Mouse (Mus musculus) thymus, adult 2 months (tissue): ENCODE measurements around the gene Egln3. TPM values are rescaled to one million over a fixed set of nuclear protein-coding genes. Genes with fewer than 3 reads are reported as not detected.

Source experiments
- DNase-seq: peaks from one replicate; pipeline ENCODE4 v3.0.0; 2021
- H3K27ac ChIP-seq: fragments of 200-500 bp; 2 replicates; pipeline ENCODE4 v1.5.1; 2012; ENCODE audit warnings: low read length, control low read depth; ENCODE audit not compliant: control insufficient read depth, insufficient read depth
- H3K27me3 ChIP-seq: fragments of 200-500 bp; 2 replicates; pipeline ENCODE4 v1.6.1; 2012; ENCODE audit warnings: mild to moderate bottlenecking, low read length, moderate library complexity, mixed read lengths; ENCODE audit not compliant: control insufficient read depth, insufficient read depth
- H3K36me3 ChIP-seq: fragments of 200-500 bp; 2 replicates; pipeline ENCODE4 v1.6.1; 2012; ENCODE audit warnings: mild to moderate bottlenecking, low read length, moderate library complexity; ENCODE audit not compliant: control insufficient read depth, insufficient read depth
- H3K4me1 ChIP-seq: fragments of 200-500 bp; replicated peaks from 2 replicates; pipeline ENCODE4 v1.6.1; 2012; ENCODE audit warnings: low read length; ENCODE audit not compliant: control insufficient read depth, insufficient read depth
- H3K4me3 ChIP-seq: fragments of 200-500 bp; 2 replicates; pipeline ENCODE4 v1.5.1; 2012; ENCODE audit warnings: mild to moderate bottlenecking, low read length, control low read depth, moderate library complexity; ENCODE audit not compliant: control insufficient read depth, insufficient read depth
- CTCF ChIP-seq: fragments of 200-500 bp; IDR thresholded peaks from 2 replicates; pipeline ENCODE4 v1.5.1; 2012; ENCODE audit warnings: mild to moderate bottlenecking, control low read depth, low read length, moderate library complexity, borderline replicate concordance; ENCODE audit not compliant: control insufficient read depth, poor library complexity, insufficient read depth; ENCODE audit errors: extremely low read depth
- POLR2A ChIP-seq: fragments of 200-500 bp; IDR thresholded peaks from 2 replicates; pipeline ENCODE4 v1.6.1; 2012; ENCODE audit warnings: mild to moderate bottlenecking, low read length, control low read depth, moderate library complexity; ENCODE audit not compliant: control insufficient read depth, poor library complexity, insufficient read depth; ENCODE audit errors: extremely low read depth
- WGBS: fragments of 180-500 bp; shearing (Covaris S2); methylation state at CpG from one replicate; pipeline ENCODE4 v1.1.7; 2018; 5-methylcytosine and 5-hydroxymethylcytosine counted together
- polyA plus RNA-seq: library from polyadenylated mRNA; depleted of rRNA; stranded (reverse); fragments of >200 nt; gene quantifications from 2 replicates; pipeline ENCODE4 v1.2.3, GENCODE M21; 2012

Gene Egln3
- polyA plus RNA-seq, 1 experiment = 26.1 TPM

DNA sequence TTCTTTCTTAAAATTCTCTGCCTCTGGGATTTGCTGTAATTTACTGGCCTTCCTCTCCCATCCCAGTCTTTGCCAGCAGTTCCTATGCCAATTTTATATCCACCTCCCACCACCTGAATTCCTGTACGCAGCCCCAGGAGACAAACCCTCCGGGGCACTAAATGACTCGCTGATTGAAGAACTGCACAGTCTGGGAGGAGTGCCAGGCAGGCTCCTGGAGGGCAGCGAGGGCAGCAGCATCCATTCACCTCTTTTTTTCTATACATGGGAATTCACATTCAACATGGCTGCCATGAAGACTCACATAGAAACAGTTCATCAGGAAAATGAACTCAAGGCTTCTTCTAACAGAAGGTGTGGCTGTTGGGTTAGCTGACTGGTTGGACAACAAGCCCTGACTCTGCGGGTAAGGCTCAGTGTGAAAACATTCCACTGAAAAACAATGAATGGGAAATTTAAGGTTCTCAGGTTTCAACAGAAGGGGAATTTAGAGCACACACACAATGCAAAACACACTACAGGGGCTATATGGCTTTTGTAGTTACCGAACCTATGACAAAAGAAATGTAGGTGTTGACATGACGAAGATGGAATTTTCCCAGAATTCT lies 29.4 kb upstream of the Egln3 start:
- Histone ChIP-seq H3K27ac (no peak overlapping the region), H3K27me3 (no peaks in the 10 kb centered on the region), H3K4me3 (no peak overlapping the region), H3K36me3 (no peaks in the 10 kb centered on the region), H3K4me1 (no peaks in the 10 kb centered on the region)
- no peak for TF ChIP-seq CTCF
- TF ChIP-seq POLR2A = no peak
- WGBS = 95% methylated on average over 7 of the region's 7 CpGs
- DNase-seq = no peak

DNA sequence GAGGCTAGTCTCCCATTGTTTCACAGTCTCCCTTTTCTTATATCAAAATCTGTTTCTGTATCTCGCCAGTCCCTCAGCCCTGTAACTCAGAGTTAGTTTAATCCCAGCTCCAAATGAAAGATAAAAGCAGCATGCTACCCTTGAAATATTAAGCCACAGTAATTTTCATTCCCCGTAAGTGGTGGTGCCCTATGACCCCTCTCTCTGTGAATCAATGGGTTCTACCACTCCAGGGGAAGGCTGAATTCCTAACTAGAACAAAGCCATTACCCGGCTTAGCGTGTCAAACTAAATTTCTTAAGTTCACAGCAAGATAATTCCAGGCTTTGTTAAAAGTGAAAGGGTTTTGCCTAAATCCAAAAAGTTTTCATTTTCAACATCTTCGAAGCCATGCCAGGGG lies 28.8 kb upstream of the Egln3 start:
- no peak overlapping the region for H3K27ac ChIP-seq
- 96% methylated on average over 5 of the region's 5 CpGs for WGBS
- DNase-seq = no peak
- no peaks in the 10 kb centered on the region for H3K27me3 ChIP-seq
- H3K4me3 ChIP-seq = no peak overlapping the region
- H3K4me1 ChIP-seq = no peaks in the 10 kb centered on the region
- H3K36me3 ChIP-seq = no peaks in the 10 kb centered on the region
- TF ChIP-seq POLR2A = no peak
- TF ChIP-seq CTCF = no peak

DNA sequence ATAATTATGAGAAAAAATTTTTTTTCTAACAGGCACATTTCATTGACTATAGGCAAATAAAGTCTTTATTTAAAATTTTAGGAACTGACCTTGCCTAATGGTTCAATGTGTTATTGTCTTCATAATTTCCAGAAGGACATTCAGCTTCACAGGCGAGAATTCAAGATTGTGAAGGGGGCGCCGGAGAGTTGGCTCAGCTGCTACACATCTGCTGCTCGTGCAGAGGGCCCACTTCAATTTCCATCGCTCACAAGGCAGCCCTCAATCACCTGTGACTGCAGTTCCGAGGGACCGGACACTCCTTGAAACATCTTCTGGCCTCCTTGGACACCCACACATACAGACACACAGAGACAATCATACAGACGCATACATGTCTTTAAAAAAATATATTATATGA lies 23.9 kb upstream of the Egln3 start:
- Histone ChIP-seq H3K4me3 (no peak overlapping the region), H3K27ac (no peak overlapping the region), H3K27me3 (no peaks in the 10 kb centered on the region), H3K36me3 (no peaks in the 10 kb centered on the region), H3K4me1 (no peaks in the 10 kb centered on the region)
- DNase-seq = peak; percentile 9
- 87% methylated on average over 8 of the region's 8 CpGs for WGBS
- TF ChIP-seq CTCF (no peak), POLR2A (no peak)

- no peak for DNase-seq
- H3K27me3 ChIP-seq = no peaks in the 10 kb centered on the region
- H3K27ac ChIP-seq = no peak overlapping the region
- no peak overlapping the region for H3K4me3 ChIP-seq
- WGBS = 98% methylated on average over 2 of the region's 2 CpGs
- H3K36me3 ChIP-seq = no peaks in the 10 kb centered on the region
- no peak for TF ChIP-seq POLR2A
- no peak for TF ChIP-seq CTCF
- H3K4me1 ChIP-seq = peaks cover 9% of the 10 kb centered on the region
Measured at GRCm38 (mm10) chr12:54226341-54226740, 22.7 kb upstream of the Egln3 start.

- Histone ChIP-seq H3K4me1 (peaks cover 12% of the 10 kb centered on the region), H3K27ac (no peak overlapping the region), H3K36me3 (no peaks in the 10 kb centered on the region), H3K27me3 (no peaks in the 10 kb centered on the region), H3K4me3 (no peak overlapping the region)
- no peak for TF ChIP-seq CTCF
- no peak for TF ChIP-seq POLR2A
- 90% methylated on average over 4 of the region's 4 CpGs for WGBS
- DNase-seq = no peak
Measured at GRCm38 (mm10) chr12:54225610-54226009, 21.9 kb upstream of the Egln3 start.

DNA sequence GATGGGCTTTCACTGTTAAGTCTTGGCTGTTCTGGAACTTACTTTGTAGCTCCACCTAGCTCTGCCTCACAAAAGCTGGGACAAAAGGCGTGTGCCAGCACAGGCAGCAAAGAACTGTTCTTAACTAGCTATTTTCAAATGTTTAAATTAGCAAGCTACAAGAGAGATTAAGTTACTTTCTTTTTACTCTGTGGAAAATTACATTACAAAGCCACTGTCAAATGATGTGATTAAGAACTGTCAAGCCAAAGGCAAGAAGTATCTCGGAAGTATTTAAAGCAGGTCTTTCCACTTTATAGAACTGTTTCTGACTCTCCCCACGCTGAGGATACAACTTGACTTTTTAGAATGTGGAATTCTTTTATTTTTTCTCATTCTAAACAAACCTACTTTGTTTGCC lies 21.4 kb upstream of the Egln3 start:
- no peak overlapping the region for H3K4me3 ChIP-seq
- no peak overlapping the region for H3K27ac ChIP-seq
- 90% methylated on average over 3 of the region's 3 CpGs for WGBS
- H3K27me3 ChIP-seq = no peaks in the 10 kb centered on the region
- TF ChIP-seq POLR2A (no peak), CTCF (no peak)
- H3K36me3 ChIP-seq = no peaks in the 10 kb centered on the region
- peaks cover 12% of the 10 kb centered on the region for H3K4me1 ChIP-seq
- no peak for DNase-seq
